In genomic region chr6:124260198-124260931, GRCm38 (mm10) we compare ENCODE assay signal across 8 mouse cellular contexts. TPM values are rescaled to one million over a fixed set of nuclear protein-coding genes. Genes with fewer than 3 reads are reported as not detected.
DNase-seq lines count a peak whose midpoint lies in the region; ATAC-seq lines count a peak whose summit lies in the region.

No protein-coding gene starts in this region.

- H3K4me1 ChIP-seq in forebrain, embryonic 16.5 days (replicated peaks; ENCODE audit: control insufficient read depth, insufficient read depth, low read length), result no peaks in the 10 kb centered on the region
- H3K4me1 ChIP-seq in hindbrain, embryonic 14.5 days (replicated peaks; ENCODE audit: control insufficient read depth, insufficient read depth, low read length), result no peaks in the 10 kb centered on the region

- no peak overlapping the region for H3K4me3 ChIP-seq in forebrain, embryonic 16.5 days (replicated peaks; ENCODE audit: low read length)
- H3K4me3 ChIP-seq in hindbrain, embryonic 14.5 days (replicated peaks; ENCODE audit: low read length), result no peak overlapping the region

- H3K27ac ChIP-seq in forebrain, embryonic 16.5 days (ENCODE audit: low read length), result no peak overlapping the region
- H3K27ac ChIP-seq in hindbrain, embryonic 14.5 days, result no peak overlapping the region

- WGBS in forebrain, embryonic 16.5 days, result 27% methylated on average over 11 of the region's 14 CpGs
- 31% methylated on average over 10 of the region's 14 CpGs for WGBS in hindbrain, embryonic 14.5 days

- H3K9ac ChIP-seq in forebrain, embryonic 16.5 days (replicated peaks; ENCODE audit: low read depth, low read length), result no peak overlapping the region
- H3K9ac ChIP-seq in hindbrain, embryonic 14.5 days, result no peak overlapping the region

- peak; percentile 94 for ATAC-seq in forebrain, embryonic 16.5 days
- peak; percentile 84 for ATAC-seq in hindbrain, embryonic 14.5 days (ENCODE audit: low FRiP score)

- no peaks in the 10 kb centered on the region for H3K9me3 ChIP-seq in forebrain, embryonic 16.5 days (ENCODE audit: control insufficient read depth, low read length)
- H3K9me3 ChIP-seq in hindbrain, embryonic 14.5 days (ENCODE audit: control insufficient read depth, low read length), result no peaks in the 10 kb centered on the region

- H3K36me3 ChIP-seq in forebrain, embryonic 16.5 days (ENCODE audit: control insufficient read depth, insufficient read depth), result no peaks in the 10 kb centered on the region
- no peaks in the 10 kb centered on the region for H3K36me3 ChIP-seq in hindbrain, embryonic 14.5 days (replicated peaks; ENCODE audit: control insufficient read depth, insufficient read depth)

- H3K27me3 ChIP-seq in forebrain, embryonic 16.5 days (replicated peaks; ENCODE audit: control insufficient read depth, insufficient read depth, low read length), result no peaks in the 10 kb centered on the region
- H3K27me3 ChIP-seq in hindbrain, embryonic 14.5 days (ENCODE audit: control insufficient read depth, insufficient read depth, low read length), result no peaks in the 10 kb centered on the region

- peak; percentile 86 for DNase-seq in NIH3T3 (ENCODE audit: low read depth)
- peak; percentile 58 for DNase-seq in c-Kit-positive CD71-negative TER-119-negative erythroid progenitor cells, embryonic 14.5 days (ENCODE audit: low read depth)
- peak; percentile 93 for DNase-seq in hindbrain, embryonic 14.5 days (ENCODE audit: low spot score)
- DNase-seq in layer of hippocampus, postnatal 25 days (ENCODE audit: extremely low spot score in 1 of 2, low spot score in 1 of 2), result peak; percentile 69 to 83
- peak; percentile 64 for DNase-seq in lung, postnatal 14 days
- peak; percentile 61 for DNase-seq in retina, postnatal 7 days (ENCODE audit: low read depth, low spot score)
- peak; percentile 56 for DNase-seq in yolk sac, embryonic 10.5 days (ENCODE audit: low spot score)

- H3K4me2 ChIP-seq in forebrain, embryonic 16.5 days (ENCODE audit: low read length), result no peak overlapping the region
- H3K4me2 ChIP-seq in hindbrain, embryonic 14.5 days (replicated peaks), result no peak overlapping the region

RNA-seq across cellular contexts. Expression of gene Vmn2r27, which starts 28.7 kb away (rescaled TPM):
- not detected in 2 replicates for polyA plus RNA-seq in forebrain, embryonic 16.5 days (2015; fragmentation: Nextera tagmentation; extraction: Ambion mirVana)
- not detected in 2 replicates for polyA plus RNA-seq in hindbrain, embryonic 14.5 days (2014; fragmentation: Nextera tagmentation; extraction: Ambion mirVana)
- not detected for total RNA-seq in layer of hippocampus, postnatal 25 days (2021)

RNA-seq across cellular contexts. Expression of gene Cd163, which starts 44.1 kb away (rescaled TPM):
- 0.38 and 1.2 TPM in 2 replicates for polyA plus RNA-seq in forebrain, embryonic 16.5 days (2015; fragmentation: Nextera tagmentation; extraction: Ambion mirVana)
- polyA plus RNA-seq in hindbrain, embryonic 14.5 days (2014; fragmentation: Nextera tagmentation; extraction: Ambion mirVana), result 0.27 and 0.67 TPM in 2 replicates
- total RNA-seq in layer of hippocampus, postnatal 25 days (2021), result 1 to 10 TPM in 1 of 2 experiments, under 1 TPM in 1; 0.87 to 2.4 TPM
